Mouse (Mus musculus): ENCODE data around the gene Bbs5. TPM values are rescaled to one million over a fixed set of nuclear protein-coding genes. Genes with fewer than 3 reads are reported as not detected.

The Bbs5 gene
- polyA plus RNA-seq, 1 experiment from 2014 or later = 3.5 TPM

DNA sequence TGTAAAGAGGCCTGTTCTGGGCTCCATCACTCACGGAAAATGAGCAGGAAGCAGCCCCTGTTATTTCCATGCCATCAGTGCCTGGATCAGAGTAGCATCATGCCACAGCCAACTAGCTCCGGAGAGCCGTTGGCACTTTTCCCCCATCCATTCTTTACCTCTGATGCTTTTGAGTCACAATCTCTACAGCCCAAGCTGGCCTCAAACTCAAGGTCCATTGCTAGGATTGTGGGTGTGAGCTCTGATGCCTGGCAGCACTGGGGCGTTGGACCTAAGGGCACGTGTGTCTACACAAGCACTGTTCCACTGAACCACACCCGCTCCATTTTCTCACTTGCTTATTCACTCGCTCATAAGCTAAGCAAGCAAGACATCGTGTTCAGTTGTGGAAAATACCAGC is 53.5 kb downstream of the Bbs5 start:
- ATAC-seq (ENCODE audit: insufficient read depth) = no peak
- Histone ChIP-seq H3K9ac (no peak overlapping the region), H3K36me3 (replicated peaks) (peaks cover 17% of the 10 kb centered on the region; the same call in 1 of the 2 replicates), H3K27ac (replicated peaks) (no peak overlapping the region), H3K4me3 (replicated peaks) (no peak overlapping the region), H3K27me3 (no peaks in the 10 kb centered on the region), H3K4me1 (replicated peaks) (no peaks in the 10 kb centered on the region), H3K4me2 (no peak overlapping the region), H3K9me3 (replicated peaks) (no peaks in the 10 kb centered on the region)
- 82% methylated on average over 8 of the region's 8 CpGs for WGBS (ENCODE audit: insufficient replicate concordance)

DNA sequence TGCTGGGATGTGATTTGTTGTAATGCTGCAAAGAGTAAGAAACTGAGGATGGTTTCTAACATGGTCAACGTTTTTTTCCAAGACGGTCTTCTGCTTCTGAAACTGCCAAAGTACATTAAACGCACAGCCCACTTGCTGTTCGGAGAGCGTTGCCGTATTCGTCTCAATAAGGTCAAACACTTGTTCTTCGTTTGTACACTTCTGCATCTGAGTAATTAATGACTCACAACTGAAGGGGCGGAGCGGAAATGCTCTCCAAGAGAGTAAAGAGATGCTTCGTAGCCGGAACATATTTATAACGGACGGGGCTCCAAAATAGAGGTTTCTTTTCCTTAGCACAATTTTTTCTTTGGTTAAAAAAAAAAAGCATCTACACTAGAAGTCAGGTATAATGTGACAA is 65.2 kb downstream of the Bbs5 start:
- H3K27me3 ChIP-seq = no peaks in the 10 kb centered on the region
- no peak overlapping the region for H3K27ac ChIP-seq (replicated peaks)
- 87% methylated on average over 14 of the region's 14 CpGs for WGBS (ENCODE audit: insufficient replicate concordance)
- 0 out of 2 replicates have a peak, but pooled peaks cover 1% of the 10 kb centered on the region for H3K36me3 ChIP-seq (replicated peaks)
- no peaks in the 10 kb centered on the region for H3K9me3 ChIP-seq (replicated peaks)
- H3K9ac ChIP-seq = no peak overlapping the region
- no peak for ATAC-seq (ENCODE audit: insufficient read depth)
- H3K4me1 ChIP-seq (replicated peaks) = peaks cover 11% of the 10 kb centered on the region
- H3K4me3 ChIP-seq (replicated peaks) = no peak overlapping the region
- no peak overlapping the region; the same call in 1 of the 2 replicates for H3K4me2 ChIP-seq

DNA sequence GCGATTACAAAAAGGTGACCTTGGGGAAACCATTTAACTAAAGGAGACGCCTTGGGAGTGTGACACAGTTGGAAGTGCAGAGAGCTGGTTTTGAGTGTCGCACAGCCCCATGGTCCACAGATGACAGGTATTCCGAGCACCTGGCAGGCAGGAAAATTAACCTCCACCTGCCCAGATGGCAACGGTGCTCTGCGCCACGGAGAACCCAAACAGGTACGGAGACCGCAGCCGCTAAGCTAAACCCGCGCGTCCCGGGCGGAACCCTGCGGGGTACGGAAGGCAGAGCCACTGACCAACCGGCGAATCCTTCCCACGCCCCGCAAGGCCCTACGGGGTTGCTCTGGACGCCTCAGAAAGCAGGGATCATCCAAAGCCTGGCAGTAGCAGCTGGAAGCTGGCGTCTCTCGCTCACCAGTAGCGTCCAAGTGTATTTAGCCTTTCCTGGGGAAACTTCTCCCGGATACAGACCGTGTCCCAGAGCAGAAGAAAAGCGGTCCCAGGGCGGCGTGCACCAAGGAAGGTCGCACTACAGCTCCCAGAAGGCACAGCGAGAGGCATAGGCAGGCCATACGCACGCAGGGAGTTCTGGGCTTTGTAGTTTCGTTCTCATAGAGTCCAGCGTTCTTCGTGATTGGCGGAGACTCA is 66.1 kb downstream of the Bbs5 start, which contains the start of gene Fastkd1:
Gene Fastkd1, minus strand, starts transcription at position 536 of the 645 bp plus-strand sequence.
- Histone ChIP-seq H3K4me3 (replicated peaks) (peak within 1 kb of the TSS; percentile 73), H3K4me1 (replicated peaks) (peaks cover 11% of the 10 kb centered on the region), H3K27ac (replicated peaks) (peak within 1 kb of the TSS; percentile 16; the same call in 1 of the 2 replicates), H3K27me3 (no peaks in the 10 kb centered on the region), H3K4me2 (peak within 1 kb of the TSS; percentile 89), H3K9me3 (replicated peaks) (no peaks in the 10 kb centered on the region), H3K36me3 (replicated peaks) (no peaks in the 10 kb centered on the region), H3K9ac (peak within 1 kb of the TSS; percentile 67)
- WGBS (ENCODE audit: insufficient replicate concordance) = under 1% methylated on average over 39 of the region's 39 CpGs
- peak; percentile 98 for ATAC-seq (ENCODE audit: insufficient read depth)

DNA sequence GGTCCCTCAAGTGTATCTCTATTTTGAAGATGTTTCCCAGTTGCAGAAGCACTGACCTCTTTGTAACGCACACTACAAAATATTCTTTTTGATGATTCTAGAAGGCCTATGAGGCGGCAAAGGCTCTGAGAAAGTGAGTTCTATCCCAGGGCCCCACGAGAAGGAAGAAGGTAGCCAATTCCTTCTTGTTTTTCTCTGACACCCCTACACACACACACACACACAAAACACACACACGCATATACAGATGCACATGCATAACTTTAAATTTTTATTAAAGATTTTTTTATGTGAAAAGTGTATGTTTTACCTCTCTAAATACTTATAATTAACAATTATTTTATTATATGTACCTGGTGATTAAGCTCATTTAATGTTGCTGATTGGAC is 66.6 kb downstream of the Bbs5 start:
- H3K27ac ChIP-seq (replicated peaks) = no peak overlapping the region

DNA sequence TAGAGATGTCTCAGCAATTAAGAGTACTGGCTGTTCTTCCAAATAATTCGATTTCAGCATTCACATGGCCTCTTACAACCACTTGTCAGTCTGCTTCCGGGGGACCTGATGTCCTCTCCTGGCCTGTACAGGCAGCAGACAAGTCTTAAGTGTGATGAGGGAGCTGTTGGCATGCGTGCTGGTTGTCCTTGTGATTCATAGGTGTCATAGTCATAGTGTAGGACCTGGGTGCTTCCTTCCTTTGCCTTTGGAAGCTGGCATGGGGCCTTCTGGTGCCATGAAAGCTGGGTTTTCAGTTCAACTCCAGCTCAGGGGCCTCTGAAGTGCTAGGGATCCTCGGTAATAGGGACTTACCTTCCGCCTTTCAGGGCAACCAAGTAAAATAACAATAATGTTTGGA is 67.2 kb downstream of the Bbs5 start:
- Histone ChIP-seq H3K9ac (no peak overlapping the region), H3K9me3 (replicated peaks) (no peaks in the 10 kb centered on the region), H3K27ac (replicated peaks) (no peak overlapping the region), H3K4me1 (replicated peaks) (peaks cover 11% of the 10 kb centered on the region), H3K4me3 (replicated peaks) (no peak overlapping the region), H3K36me3 (replicated peaks) (no peaks in the 10 kb centered on the region), H3K27me3 (no peaks in the 10 kb centered on the region), H3K4me2 (no peak overlapping the region)
- ATAC-seq (ENCODE audit: insufficient read depth) = no peak
- WGBS (ENCODE audit: insufficient replicate concordance) = 63% methylated on average over 5 of the region's 5 CpGs

More for the DNA sequence above, 66.6 kb downstream of the Bbs5 start:
- Histone ChIP-seq H3K4me3 (replicated peaks) (peak overlapping the region; percentile 73), H3K9me3 (replicated peaks) (no peaks in the 10 kb centered on the region), H3K27me3 (no peaks in the 10 kb centered on the region), H3K4me1 (replicated peaks) (peaks cover 11% of the 10 kb centered on the region), H3K4me2 (peak overlapping the region; percentile 89), H3K9ac (no peak overlapping the region), H3K36me3 (replicated peaks) (no peaks in the 10 kb centered on the region)
- ATAC-seq (ENCODE audit: insufficient read depth) = no peak
- WGBS (ENCODE audit: insufficient replicate concordance) = 18% methylated on average over 4 of the region's 4 CpGs

DNA sequence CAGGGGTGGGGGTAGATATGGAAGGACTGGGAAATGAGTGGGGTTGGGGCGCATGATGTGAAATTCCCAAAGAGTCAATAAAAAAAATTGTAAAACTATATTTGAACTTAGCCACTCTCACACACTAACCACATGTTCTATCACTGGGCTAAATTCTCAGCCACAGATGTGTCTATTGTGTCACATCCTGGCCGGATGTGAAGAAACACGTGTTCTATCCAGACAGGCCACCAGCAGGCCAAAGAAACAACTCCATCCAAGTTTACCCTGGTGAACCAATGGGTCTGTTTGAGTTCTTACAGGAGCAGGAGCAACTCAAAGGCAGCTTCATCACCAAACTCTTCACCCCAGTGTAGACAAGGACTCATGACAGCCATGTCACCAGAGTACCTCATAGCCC is 69.5 kb downstream of the Bbs5 start:
- Histone ChIP-seq H3K36me3 (replicated peaks) (no peaks in the 10 kb centered on the region), H3K27ac (replicated peaks) (no peak overlapping the region), H3K9ac (no peak overlapping the region), H3K4me2 (no peak overlapping the region), H3K27me3 (peaks cover 15% of the 10 kb centered on the region; the same call in 1 of the 2 replicates), H3K9me3 (replicated peaks) (no peaks in the 10 kb centered on the region), H3K4me3 (replicated peaks) (no peak overlapping the region), H3K4me1 (replicated peaks) (peaks cover 7% of the 10 kb centered on the region)
- no peak for ATAC-seq (ENCODE audit: insufficient read depth)
- 40% methylated on average over 3 of the region's 3 CpGs for WGBS (ENCODE audit: insufficient replicate concordance)

Other genes starting within 250 kb of the Bbs5 start
- 0.05 and 0.12 TPM in 2 replicates for gene Lrp2, start 61.1 kb upstream of the Bbs5 start, polyA plus RNA-seq (2015; fragmentation: Nextera tagmentation; extraction: Ambion mirVana)
- gene Klhl41, start 22.9 kb downstream of the Bbs5 start, polyA plus RNA-seq (2015; fragmentation: Nextera tagmentation; extraction: Ambion mirVana) = 0.66 and 1.5 TPM in 2 replicates
- gene Fastkd1, start 66.3 kb downstream of the Bbs5 start, polyA plus RNA-seq (2015; fragmentation: Nextera tagmentation; extraction: Ambion mirVana) = 3.3 and 3.4 TPM in 2 replicates
- gene Ppig, start 75.4 kb downstream of the Bbs5 start, polyA plus RNA-seq (2015; fragmentation: Nextera tagmentation; extraction: Ambion mirVana) = 48.2 and 51.8 TPM in 2 replicates
- gene Ccdc173, start 142.4 kb downstream of the Bbs5 start, polyA plus RNA-seq (2015; fragmentation: Nextera tagmentation; extraction: Ambion mirVana) = 0.14 and 0.16 TPM in 2 replicates
- 11.1 and 11.4 TPM in 2 replicates for gene Phospho2, start 142.5 kb downstream of the Bbs5 start, polyA plus RNA-seq (2015; fragmentation: Nextera tagmentation; extraction: Ambion mirVana)
- 18.1 and 19.4 TPM in 2 replicates for gene Klhl23, start 174.8 kb downstream of the Bbs5 start, polyA plus RNA-seq (2015; fragmentation: Nextera tagmentation; extraction: Ambion mirVana)
- gene Ssb, start 214.4 kb downstream of the Bbs5 start, polyA plus RNA-seq (2015; fragmentation: Nextera tagmentation; extraction: Ambion mirVana) = 108 and 133 TPM in 2 replicates
- 24.1 and 29.1 TPM in 2 replicates for gene Mettl5, start 238.4 kb downstream of the Bbs5 start, polyA plus RNA-seq (2015; fragmentation: Nextera tagmentation; extraction: Ambion mirVana)